Mouse (Mus musculus): ENCODE measurements around the gene Htr6. TPM values are rescaled to one million over a fixed set of nuclear protein-coding genes. Genes with fewer than 3 reads are reported as not detected.

Htr6 gene
- polyA plus RNA-seq, 1 experiment = 1.8 TPM

- no peak for DNase-seq (ENCODE audit: low read depth)
- TF ChIP-seq CTCF (IDR thresholded peaks at IDR 0.05; ENCODE audit: borderline replicate concordance, extremely low read depth, insufficient read depth, insufficient read length) (no peak), POLR2A (IDR thresholded peaks at IDR 0.05; ENCODE audit: borderline replicate concordance, extremely low read depth, insufficient read depth, insufficient read length, poor library complexity, severe bottlenecking) (no peak)
Measured at GRCm38 (mm10) chr4:139044566-139044965, 30.8 kb downstream of the Htr6 start.

GRCm38 (mm10) chr4:139043600-139043999 is 31.8 kb downstream of the Htr6 start:
- no peak for TF ChIP-seq POLR2A (IDR thresholded peaks at IDR 0.05; ENCODE audit: borderline replicate concordance, extremely low read depth, insufficient read depth, insufficient read length, poor library complexity, severe bottlenecking)
- no peak for TF ChIP-seq CTCF (IDR thresholded peaks at IDR 0.05; ENCODE audit: borderline replicate concordance, extremely low read depth, insufficient read depth, insufficient read length)
- DNase-seq (ENCODE audit: low read depth) = no peak

- peak; percentile 84 for DNase-seq (ENCODE audit: low read depth)
- TF ChIP-seq POLR2A (IDR thresholded peaks at IDR 0.05; ENCODE audit: borderline replicate concordance, extremely low read depth, insufficient read depth, insufficient read length, poor library complexity, severe bottlenecking) = no peak
- TF ChIP-seq CTCF (IDR thresholded peaks at IDR 0.05; ENCODE audit: borderline replicate concordance, extremely low read depth, insufficient read depth, insufficient read length) = no peak
Measured at GRCm38 (mm10) chr4:139042611-139043010, 32.8 kb downstream of the Htr6 start.

GRCm38 (mm10) chr4:139040084-139040839 is 35.1 kb downstream of the Htr6 start:
- peak; percentile 92 for DNase-seq (ENCODE audit: low read depth)
- TF ChIP-seq POLR2A (IDR thresholded peaks at IDR 0.05; ENCODE audit: borderline replicate concordance, extremely low read depth, insufficient read depth, insufficient read length, poor library complexity, severe bottlenecking) (no peak), CTCF (IDR thresholded peaks at IDR 0.05; ENCODE audit: borderline replicate concordance, extremely low read depth, insufficient read depth, insufficient read length) (no peak)

GRCm38 (mm10) chr4:139037795-139038607 is 37.4 kb downstream of the Htr6 start:
- TF ChIP-seq POLR2A (IDR thresholded peaks at IDR 0.05; ENCODE audit: borderline replicate concordance, extremely low read depth, insufficient read depth, insufficient read length, poor library complexity, severe bottlenecking) (no peak), CTCF (IDR thresholded peaks at IDR 0.05; ENCODE audit: borderline replicate concordance, extremely low read depth, insufficient read depth, insufficient read length) (0 out of 2 replicates have a peak, but pooled peaks have one; percentile 3)
- peak; percentile 94 for DNase-seq (ENCODE audit: low read depth)

- peak; percentile 46 for DNase-seq (ENCODE audit: low read depth)
- TF ChIP-seq CTCF (IDR thresholded peaks at IDR 0.05; ENCODE audit: borderline replicate concordance, extremely low read depth, insufficient read depth, insufficient read length) = no peak
- TF ChIP-seq POLR2A (IDR thresholded peaks at IDR 0.05; ENCODE audit: borderline replicate concordance, extremely low read depth, insufficient read depth, insufficient read length, poor library complexity, severe bottlenecking) = no peak
Measured at GRCm38 (mm10) chr4:139035799-139036198, 39.6 kb downstream of the Htr6 start.

GRCm38 (mm10) chr4:139034942-139035341 is 40.4 kb downstream of the Htr6 start:
- TF ChIP-seq CTCF (IDR thresholded peaks at IDR 0.05; ENCODE audit: borderline replicate concordance, extremely low read depth, insufficient read depth, insufficient read length) (no peak), POLR2A (IDR thresholded peaks at IDR 0.05; ENCODE audit: borderline replicate concordance, extremely low read depth, insufficient read depth, insufficient read length, poor library complexity, severe bottlenecking) (no peak)
- no peak for DNase-seq (ENCODE audit: low read depth)

- no peak for DNase-seq (ENCODE audit: low read depth)
- TF ChIP-seq POLR2A (IDR thresholded peaks at IDR 0.05; ENCODE audit: borderline replicate concordance, extremely low read depth, insufficient read depth, insufficient read length, poor library complexity, severe bottlenecking) = no peak
- TF ChIP-seq CTCF (IDR thresholded peaks at IDR 0.05; ENCODE audit: borderline replicate concordance, extremely low read depth, insufficient read depth, insufficient read length) = no peak
Measured at GRCm38 (mm10) chr4:139034540-139034939, 40.8 kb downstream of the Htr6 start.

- TF ChIP-seq CTCF (IDR thresholded peaks at IDR 0.05; ENCODE audit: borderline replicate concordance, extremely low read depth, insufficient read depth, insufficient read length) (no peak), POLR2A (IDR thresholded peaks at IDR 0.05; ENCODE audit: borderline replicate concordance, extremely low read depth, insufficient read depth, insufficient read length, poor library complexity, severe bottlenecking) (no peak)
- DNase-seq (ENCODE audit: low read depth) = no peak
Measured at GRCm38 (mm10) chr4:139034010-139034367, 41.4 kb downstream of the Htr6 start.

- TF ChIP-seq POLR2A (IDR thresholded peaks at IDR 0.05; ENCODE audit: borderline replicate concordance, extremely low read depth, insufficient read depth, insufficient read length, poor library complexity, severe bottlenecking) (no peak), CTCF (IDR thresholded peaks at IDR 0.05; ENCODE audit: borderline replicate concordance, extremely low read depth, insufficient read depth, insufficient read length) (no peak)
- no peak for DNase-seq (ENCODE audit: low read depth)
Measured at GRCm38 (mm10) chr4:139033263-139034009, 41.9 kb downstream of the Htr6 start.

GRCm38 (mm10) chr4:139032521-139032920 is 42.8 kb downstream of the Htr6 start:
- peak; percentile 58 for DNase-seq (ENCODE audit: low read depth)
- no peak for TF ChIP-seq CTCF (IDR thresholded peaks at IDR 0.05; ENCODE audit: borderline replicate concordance, extremely low read depth, insufficient read depth, insufficient read length)
- TF ChIP-seq POLR2A (IDR thresholded peaks at IDR 0.05; ENCODE audit: borderline replicate concordance, extremely low read depth, insufficient read depth, insufficient read length, poor library complexity, severe bottlenecking) = no peak
